Mouse (Mus musculus): ENCODE measurements at regions not wholly inside any gene's neighbourhood (a gene's known extent, or its start where the extent isn't known, plus 50 kb on each side); places are given as distances from the start of the nearest gene placed in this dataset.

GRCm38 (mm10) chr8:24261359-24261758 lies 464.3 kb downstream of the Adam3 start:
- DNase-seq (ENCODE audit: low spot score) (no peak), ATAC-seq (ENCODE audit: insufficient read depth, low FRiP score, low TSS enrichment) (no peak)
- Histone ChIP-seq H3K4me3 (ENCODE audit: low read depth, low read length) (no peak overlapping the region), H3K36me3 (ENCODE audit: control insufficient read depth, insufficient read depth, low read length) (no peaks in the 10 kb centered on the region), H3K27ac (ENCODE audit: low read depth, low read length) (no peak overlapping the region), H3K9ac (ENCODE audit: low read length) (no peak overlapping the region), H3K9me3 (ENCODE audit: control insufficient read depth, low read length) (no peaks in the 10 kb centered on the region), H3K27me3 (ENCODE audit: control insufficient read depth, insufficient read depth, low read length) (no peaks in the 10 kb centered on the region), H3K4me1 (ENCODE audit: control insufficient read depth, insufficient read depth, low read length) (no peaks in the 10 kb centered on the region), H3K4me2 (ENCODE audit: low read depth) (no peak overlapping the region)

- DNase-seq (ENCODE audit: low spot score) (no peak), ATAC-seq (ENCODE audit: insufficient read depth, low FRiP score, low TSS enrichment) (no peak)
- H3K9me3 ChIP-seq (ENCODE audit: control insufficient read depth, low read length) = no peaks in the 10 kb centered on the region
- no peak overlapping the region for H3K27ac ChIP-seq (ENCODE audit: low read depth, low read length)
- no peak overlapping the region for H3K9ac ChIP-seq (ENCODE audit: low read length)
- H3K4me2 ChIP-seq (ENCODE audit: low read depth) = no peak overlapping the region
- H3K4me3 ChIP-seq (ENCODE audit: low read depth, low read length) = no peak overlapping the region
- 88% methylated on average over 3 of the region's 3 CpGs for WGBS
- no peaks in the 10 kb centered on the region for H3K36me3 ChIP-seq (ENCODE audit: control insufficient read depth, insufficient read depth, low read length)
- H3K4me1 ChIP-seq (ENCODE audit: control insufficient read depth, insufficient read depth, low read length) = no peaks in the 10 kb centered on the region
- no peaks in the 10 kb centered on the region for H3K27me3 ChIP-seq (ENCODE audit: control insufficient read depth, insufficient read depth, low read length)
Observed at GRCm38 (mm10) chr8:24258622-24259021, 467.0 kb downstream of the Adam3 start.

- Histone ChIP-seq H3K9ac (ENCODE audit: low read length) (no peak overlapping the region), H3K27ac (ENCODE audit: low read depth, low read length) (no peak overlapping the region), H3K4me1 (ENCODE audit: control insufficient read depth, insufficient read depth, low read length) (no peaks in the 10 kb centered on the region), H3K9me3 (ENCODE audit: control insufficient read depth, low read length) (peaks cover 5% of the 10 kb centered on the region; the same call in 1 of the 2 replicates), H3K4me3 (ENCODE audit: low read depth, low read length) (no peak overlapping the region), H3K4me2 (ENCODE audit: low read depth) (no peak overlapping the region), H3K27me3 (ENCODE audit: control insufficient read depth, insufficient read depth, low read length) (no peaks in the 10 kb centered on the region), H3K36me3 (ENCODE audit: control insufficient read depth, insufficient read depth, low read length) (no peaks in the 10 kb centered on the region)
- ATAC-seq (ENCODE audit: insufficient read depth, low FRiP score, low TSS enrichment) = no peak
- no peak for DNase-seq (ENCODE audit: low spot score)
- WGBS = 78% methylated on average over 6 of the region's 6 CpGs
Observed at GRCm38 (mm10) chr8:24242211-24242610, 483.4 kb downstream of the Adam3 start.

GRCm38 (mm10) chr8:24240211-24240983 lies 485.3 kb downstream of the Adam3 start:
- Histone ChIP-seq H3K36me3 (ENCODE audit: control insufficient read depth, insufficient read depth, low read length) (no peaks in the 10 kb centered on the region), H3K4me2 (ENCODE audit: low read depth) (no peak overlapping the region), H3K27ac (ENCODE audit: low read depth, low read length) (no peak overlapping the region), H3K9me3 (ENCODE audit: control insufficient read depth, low read length) (peaks cover 5% of the 10 kb centered on the region; the same call in 1 of the 2 replicates), H3K4me3 (ENCODE audit: low read depth, low read length) (no peak overlapping the region), H3K9ac (ENCODE audit: low read length) (no peak overlapping the region), H3K4me1 (ENCODE audit: control insufficient read depth, insufficient read depth, low read length) (no peaks in the 10 kb centered on the region), H3K27me3 (ENCODE audit: control insufficient read depth, insufficient read depth, low read length) (no peaks in the 10 kb centered on the region)
- WGBS = 82% methylated on average over 7 of the region's 7 CpGs
- DNase-seq (ENCODE audit: low spot score) (no peak), ATAC-seq (ENCODE audit: insufficient read depth, low FRiP score, low TSS enrichment) (no peak)

DNA sequence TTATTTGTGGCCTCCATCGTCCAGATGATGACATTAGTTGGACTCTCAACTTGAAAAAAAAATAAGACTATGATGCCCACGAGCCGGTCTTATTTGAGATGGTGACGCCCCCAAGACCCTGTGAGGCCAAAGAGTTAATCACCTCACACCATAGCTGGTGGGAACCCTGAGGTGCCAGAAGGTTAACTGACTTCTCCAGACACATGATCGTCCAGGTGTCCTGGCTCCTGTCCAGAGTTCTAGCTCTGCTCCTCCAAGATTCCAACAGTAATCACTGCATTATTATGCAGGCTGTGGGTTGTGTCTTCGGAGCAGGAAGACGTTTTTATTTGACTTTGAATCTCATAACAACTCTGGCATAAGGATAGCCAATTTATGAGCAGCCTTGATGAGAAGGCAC lies 490.7 kb downstream of the Adam3 start:
- H3K27me3 ChIP-seq (ENCODE audit: control insufficient read depth, insufficient read depth, low read length) = no peaks in the 10 kb centered on the region
- no peaks in the 10 kb centered on the region for H3K4me1 ChIP-seq (ENCODE audit: control insufficient read depth, insufficient read depth, low read length)
- WGBS = 87% methylated on average over 7 of the region's 7 CpGs
- DNase-seq (ENCODE audit: low spot score) (no peak), ATAC-seq (ENCODE audit: insufficient read depth, low FRiP score, low TSS enrichment) (no peak)
- H3K4me2 ChIP-seq (ENCODE audit: low read depth) = no peak overlapping the region
- H3K9me3 ChIP-seq (ENCODE audit: control insufficient read depth, low read length) = no peaks in the 10 kb centered on the region
- H3K36me3 ChIP-seq (ENCODE audit: control insufficient read depth, insufficient read depth, low read length) = no peaks in the 10 kb centered on the region
- no peak overlapping the region for H3K4me3 ChIP-seq (ENCODE audit: low read depth, low read length)
- no peak overlapping the region for H3K9ac ChIP-seq (ENCODE audit: low read length)
- H3K27ac ChIP-seq (ENCODE audit: low read depth, low read length) = no peak overlapping the region

DNA sequence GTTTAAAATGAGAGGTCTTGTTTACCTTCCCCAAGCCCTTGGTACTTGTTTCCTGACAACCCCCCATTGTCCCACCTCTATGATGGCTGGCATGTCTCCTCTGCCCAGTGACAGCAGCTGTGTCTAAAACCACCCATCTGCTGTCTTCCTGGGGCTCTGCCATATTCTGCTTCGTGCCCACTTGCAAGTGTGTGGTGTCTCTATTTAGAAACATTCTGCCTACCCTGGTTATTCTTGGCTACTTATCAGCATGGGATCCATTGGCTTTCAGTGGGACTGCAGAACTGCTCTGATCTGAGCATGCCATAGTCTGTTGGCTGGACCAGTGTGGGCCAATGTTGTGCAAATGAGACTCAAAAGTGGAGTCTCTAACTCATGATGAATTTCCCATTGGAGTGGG lies 497.5 kb downstream of the Adam3 start:
- 75% methylated on average over 1 of the region's 1 CpGs for WGBS
- H3K9ac ChIP-seq (ENCODE audit: low read length) = no peak overlapping the region
- DNase-seq (ENCODE audit: low spot score) = no peak
- ATAC-seq (ENCODE audit: insufficient read depth, low FRiP score, low TSS enrichment) = no peak
- H3K4me1 ChIP-seq (ENCODE audit: control insufficient read depth, insufficient read depth, low read length) = no peaks in the 10 kb centered on the region
- no peaks in the 10 kb centered on the region for H3K27me3 ChIP-seq (ENCODE audit: control insufficient read depth, insufficient read depth, low read length)
- H3K27ac ChIP-seq (ENCODE audit: low read depth, low read length) = no peak overlapping the region
- H3K4me3 ChIP-seq (ENCODE audit: low read depth, low read length) = no peak overlapping the region
- no peaks in the 10 kb centered on the region for H3K9me3 ChIP-seq (ENCODE audit: control insufficient read depth, low read length)
- H3K36me3 ChIP-seq (ENCODE audit: control insufficient read depth, insufficient read depth, low read length) = no peaks in the 10 kb centered on the region
- no peak overlapping the region for H3K4me2 ChIP-seq (ENCODE audit: low read depth)

DNA sequence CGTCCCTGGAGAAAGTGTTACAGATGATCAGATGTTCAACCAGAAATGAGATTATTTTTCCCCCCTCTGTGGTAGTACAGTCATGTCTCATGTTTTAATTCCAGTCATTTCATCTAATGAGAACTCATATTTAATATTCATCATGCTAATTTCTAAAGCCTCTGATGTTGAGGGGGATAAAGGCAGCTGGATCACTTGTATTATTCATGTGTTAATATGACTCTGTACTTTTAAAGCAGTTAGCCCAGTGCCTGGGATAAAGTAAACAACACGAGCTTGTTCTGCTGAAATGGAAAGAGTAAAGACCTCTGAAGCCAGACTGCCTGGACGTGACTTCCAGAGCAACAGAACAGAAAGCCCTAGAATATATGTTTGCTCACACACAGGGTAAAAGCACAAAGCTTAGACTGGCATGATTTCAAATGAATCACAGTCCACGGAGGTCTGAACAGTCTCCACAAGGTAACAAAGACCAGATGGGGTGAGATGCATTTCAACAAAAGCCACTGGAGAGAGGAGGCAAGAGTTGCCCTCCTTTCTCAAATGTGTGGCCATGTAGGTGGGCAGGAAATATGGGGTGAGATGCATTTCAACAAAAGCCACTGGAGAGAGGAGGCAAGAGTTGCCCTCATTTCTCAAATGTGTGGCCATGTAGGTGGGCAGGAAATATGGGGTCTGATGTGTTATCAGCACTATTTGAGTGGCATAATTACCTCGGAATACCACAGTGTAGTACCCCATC lies 498.1 kb downstream of the Adam3 start:
- ATAC-seq (ENCODE audit: insufficient read depth, low FRiP score, low TSS enrichment) = no peak
- H3K27ac ChIP-seq (ENCODE audit: low read depth, low read length) = no peak overlapping the region

DNA sequence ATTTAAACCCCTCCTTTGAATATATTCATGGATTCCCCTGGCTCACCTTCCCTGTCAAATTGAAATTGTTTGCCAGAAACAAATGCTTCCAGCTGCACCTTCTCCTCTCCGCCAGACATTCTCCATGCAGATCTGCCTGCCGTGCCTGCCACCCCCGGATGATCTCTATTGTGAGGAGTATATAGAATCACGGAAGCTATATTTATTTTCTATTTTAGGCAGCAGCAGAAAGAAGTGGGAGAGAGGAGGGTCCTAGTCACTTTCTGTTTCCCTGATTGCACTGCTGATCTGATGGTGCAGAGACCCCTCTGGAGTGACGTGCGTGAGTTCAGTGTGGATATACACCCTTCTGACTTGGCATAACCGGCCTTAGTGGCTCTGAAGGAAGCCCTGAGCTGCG lies 505.4 kb downstream of the Adam3 start:
- Histone ChIP-seq H3K4me2 (ENCODE audit: low read depth) (no peak overlapping the region), H3K9ac (ENCODE audit: low read length) (no peak overlapping the region), H3K4me3 (ENCODE audit: low read depth, low read length) (no peak overlapping the region), H3K27ac (ENCODE audit: low read depth, low read length) (no peak overlapping the region), H3K9me3 (ENCODE audit: control insufficient read depth, low read length) (no peaks in the 10 kb centered on the region), H3K27me3 (ENCODE audit: control insufficient read depth, insufficient read depth, low read length) (no peaks in the 10 kb centered on the region), H3K4me1 (ENCODE audit: control insufficient read depth, insufficient read depth, low read length) (no peaks in the 10 kb centered on the region), H3K36me3 (ENCODE audit: control insufficient read depth, insufficient read depth, low read length) (no peaks in the 10 kb centered on the region)
- WGBS = 90% methylated on average over 8 of the region's 8 CpGs
- DNase-seq (ENCODE audit: low spot score) (no peak), ATAC-seq (ENCODE audit: insufficient read depth, low FRiP score, low TSS enrichment) (no peak)

More for the DNA sequence above, 498.1 kb downstream of the Adam3 start:
- Histone ChIP-seq H3K4me3 (ENCODE audit: low read depth, low read length) (no peak overlapping the region), H3K4me2 (ENCODE audit: low read depth) (no peak overlapping the region), H3K36me3 (ENCODE audit: control insufficient read depth, insufficient read depth, low read length) (no peaks in the 10 kb centered on the region), H3K27me3 (ENCODE audit: control insufficient read depth, insufficient read depth, low read length) (no peaks in the 10 kb centered on the region), H3K9me3 (ENCODE audit: control insufficient read depth, low read length) (no peaks in the 10 kb centered on the region), H3K4me1 (ENCODE audit: control insufficient read depth, insufficient read depth, low read length) (no peaks in the 10 kb centered on the region), H3K9ac (ENCODE audit: low read length) (no peak overlapping the region)
- DNase-seq (ENCODE audit: low spot score) = no peak
- 80% methylated on average over 5 of the region's 5 CpGs for WGBS

DNA sequence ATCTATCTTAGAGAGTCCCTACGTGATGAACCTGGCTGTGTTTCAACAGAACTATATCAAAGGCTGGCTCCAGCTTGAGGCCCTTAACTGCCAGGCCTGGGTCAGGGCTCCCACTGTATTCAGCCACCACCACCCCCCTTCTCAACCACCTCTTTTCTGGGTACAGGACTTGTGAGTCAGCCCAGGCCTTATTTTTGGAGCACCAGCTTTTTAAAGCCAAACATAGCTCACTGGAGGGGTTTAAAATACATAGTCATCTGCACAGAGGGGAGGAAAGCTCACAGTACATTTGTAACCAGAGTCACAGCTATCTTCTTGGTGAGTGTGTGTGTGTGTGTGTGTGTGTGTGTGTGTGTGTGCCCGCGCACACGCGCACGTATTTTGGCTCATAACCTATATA lies 509.0 kb downstream of the Adam3 start:
- Histone ChIP-seq H3K4me1 (ENCODE audit: control insufficient read depth, insufficient read depth, low read length) (no peaks in the 10 kb centered on the region), H3K27ac (ENCODE audit: low read depth, low read length) (no peak overlapping the region), H3K27me3 (ENCODE audit: control insufficient read depth, insufficient read depth, low read length) (no peaks in the 10 kb centered on the region), H3K36me3 (ENCODE audit: control insufficient read depth, insufficient read depth, low read length) (no peaks in the 10 kb centered on the region), H3K9ac (ENCODE audit: low read length) (no peak overlapping the region), H3K4me2 (ENCODE audit: low read depth) (no peak overlapping the region), H3K9me3 (ENCODE audit: control insufficient read depth, low read length) (no peaks in the 10 kb centered on the region), H3K4me3 (ENCODE audit: low read depth, low read length) (no peak overlapping the region)
- DNase-seq (ENCODE audit: low spot score) (no peak), ATAC-seq (ENCODE audit: insufficient read depth, low FRiP score, low TSS enrichment) (no peak)
- WGBS = 94% methylated on average over 6 of the region's 6 CpGs
